Mouse (Mus musculus) right cerebral cortex, postnatal 36 days (tissue): ENCODE measurements around the gene Vmn1r117.
"Not testable (repeated sequence)": the region's sequence is repeated elsewhere in the genome, so short reads cannot be mapped to it uniquely, and the experiment has no call there.

ENCODE experiments used
- DNase-seq, 2 experiments: peaks; one replicate each; pipeline ENCODE4 v3.0.0; 2022; ENCODE audit warnings: low spot score in 2 of 2, mixed read lengths in 1 of 2

Vmn1r117 gene

DNA sequence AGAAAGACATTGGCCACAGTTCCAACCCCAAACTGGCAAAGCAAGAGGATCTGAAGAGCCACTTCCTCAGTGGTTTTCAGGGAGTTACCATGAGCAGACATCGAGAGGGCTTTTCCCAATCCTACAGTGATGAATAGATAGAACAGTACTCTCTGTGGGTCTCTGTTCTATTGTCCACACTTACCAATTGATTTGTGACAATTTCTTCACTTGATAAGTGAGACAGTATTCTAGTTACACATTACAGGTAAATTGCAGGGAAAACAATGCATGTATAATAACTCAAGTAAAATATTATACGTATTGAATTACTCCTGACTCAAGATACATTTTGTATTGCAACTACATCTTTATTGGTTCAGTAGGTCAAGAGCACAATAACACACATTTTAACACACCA, at the start of gene Vmn1r117:
TSS of gene Vmn1r117 (minus strand) at position 101 of the 400 bp plus-strand sequence.
- not testable (repeated sequence) for DNase-seq

DNA sequence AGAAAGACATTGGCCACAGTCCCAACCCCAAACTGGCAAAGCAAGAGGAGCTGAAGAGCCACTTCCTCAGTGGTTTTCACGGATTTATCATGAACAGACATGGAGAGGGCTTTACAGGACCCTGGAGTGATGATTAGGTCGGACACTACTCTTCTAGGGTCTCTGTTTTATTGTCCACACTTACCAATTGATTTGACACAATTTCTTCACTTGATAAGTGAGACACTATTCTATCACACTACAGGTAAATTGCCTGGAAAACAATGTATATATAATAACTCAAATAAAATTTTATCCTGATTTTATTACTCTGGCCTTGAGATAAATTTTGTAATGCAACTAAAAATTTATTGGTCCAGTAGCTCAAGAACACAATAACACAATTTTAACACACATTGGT, 28.3 kb upstream of the Vmn1r117 start, which contains the start of gene Vmn1r118:
TSS of gene Vmn1r118 (minus strand) at position 101 of the 400 bp plus-strand sequence.
- not testable (repeated sequence) for DNase-seq

DNA sequence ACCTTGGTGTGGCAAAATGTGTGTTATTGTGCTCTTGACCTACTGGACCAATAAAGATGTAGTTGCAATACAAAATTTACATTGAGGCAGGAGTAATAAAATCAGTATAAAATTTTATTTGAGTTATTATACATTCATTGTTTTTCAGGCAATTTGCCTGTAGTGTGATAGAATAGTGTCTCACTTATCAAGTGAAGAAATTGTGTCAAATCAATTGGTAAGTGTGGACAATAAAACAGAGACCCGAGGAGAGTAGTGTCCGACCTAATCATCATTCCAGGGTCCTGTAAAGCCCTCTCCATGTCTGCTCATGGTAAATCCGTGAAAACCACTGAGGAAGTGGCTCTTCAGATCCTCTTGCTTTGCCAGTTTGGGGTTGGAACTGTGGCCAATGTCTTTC, 12.0 kb downstream of the Vmn1r117 start, which contains the start of gene Vmn1r116:
TSS of gene Vmn1r116 (plus strand) at position 301 of the 400 bp plus-strand sequence.
- DNase-seq, result not testable (repeated sequence)

DNA sequence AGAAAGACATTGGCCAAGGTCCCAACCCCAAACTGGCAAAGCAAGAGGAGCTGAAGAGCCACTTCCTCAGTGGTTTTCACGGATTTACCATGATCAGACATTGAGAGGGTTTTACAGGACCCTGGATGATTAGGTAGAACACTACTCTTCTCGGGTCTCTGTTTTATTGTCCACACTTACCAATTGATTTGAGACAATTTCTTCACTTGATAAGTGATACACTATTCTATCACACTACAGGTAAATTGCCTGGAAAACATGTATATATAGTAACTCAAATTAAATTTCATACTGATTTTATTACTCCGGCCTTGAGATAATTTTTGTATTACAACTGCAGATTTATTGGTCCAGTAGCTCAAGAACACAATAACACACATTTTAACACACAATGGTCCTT, 39.0 kb downstream of the Vmn1r117 start, which contains the start of gene Vmn1r115:
TSS of gene Vmn1r115 (minus strand) at position 101 of the 400 bp plus-strand sequence.
- not testable (repeated sequence) for DNase-seq
